Mouse (Mus musculus): ENCODE results near the gene Zdhhc24. TPM values are rescaled to one million over a fixed set of nuclear protein-coding genes. Genes with fewer than 3 reads are reported as not detected.

Zdhhc24 gene
- total and polyA plus RNA-seq, 2 experiments from 2014 or later, result 5.9 to 8.7 TPM

GRCm38 (mm10) chr19:4927904-4928531 is 49.5 kb downstream of the Zdhhc24 start, which contains the start of gene Dpp3:
Dpp3 (minus strand) TSS chr19:4928287.
- DNase-seq (ENCODE audit: low spot score) (peak; percentile 97), ATAC-seq (ENCODE audit: insufficient read depth, low read depth) (peak; percentile 99)
- peaks cover 13% of the 10 kb centered on the region for H3K4me1 ChIP-seq (ENCODE audit: control insufficient read depth, insufficient read depth)
- H3K27me3 ChIP-seq (ENCODE audit: control insufficient read depth, insufficient read depth, low read length), result no peaks in the 10 kb centered on the region
- TF ChIP-seq EP300 (IDR thresholded peaks at IDR 0.05; ENCODE audit: low read depth), result no peak
- no peak for TF ChIP-seq CTCF (IDR thresholded peaks at IDR 0.05; ENCODE audit: low read depth)
- peaks cover 23% of the 10 kb centered on the region for H3K36me3 ChIP-seq (replicated peaks; ENCODE audit: control insufficient read depth, insufficient read depth, low read length)
- peak within 1 kb of the TSS; percentile 44 for H3K27ac ChIP-seq (ENCODE audit: low read depth)
- peak within 1 kb of the TSS; percentile 68 for H3K4me2 ChIP-seq (ENCODE audit: low read depth, low read length)
- peak within 1 kb of the TSS; percentile 53 for H3K9ac ChIP-seq (replicated peaks; ENCODE audit: low read depth, low read length)
- H3K4me3 ChIP-seq (ENCODE audit: low read depth, low read length), result peak within 1 kb of the TSS; percentile 75
- no peaks in the 10 kb centered on the region for H3K9me3 ChIP-seq (replicated peaks; ENCODE audit: control insufficient read depth, low read length)
- under 1% methylated on average over 32 of the region's 32 CpGs for WGBS

DNA sequence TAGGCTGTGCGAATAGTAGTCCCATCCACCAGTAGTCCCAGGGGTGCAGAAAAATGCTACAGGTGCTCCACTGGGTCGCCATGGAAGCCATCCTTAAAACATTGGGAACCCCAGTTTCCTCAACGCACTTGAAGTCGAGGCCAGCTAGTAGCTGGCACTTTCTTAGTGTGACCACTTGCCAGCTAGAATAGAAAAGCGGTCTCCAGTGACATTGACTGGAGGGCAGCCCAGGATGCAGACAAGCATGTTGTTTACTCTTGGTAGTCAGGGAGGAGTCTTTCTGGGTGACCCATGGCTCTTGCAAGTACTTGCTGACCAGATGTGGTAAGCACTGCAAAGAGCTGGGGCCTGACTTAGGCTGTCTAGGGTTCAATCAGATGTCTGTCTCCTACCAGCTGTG is 50.3 kb downstream of the Zdhhc24 start:
- WGBS, result 57% methylated on average over 5 of the region's 5 CpGs
- ATAC-seq (ENCODE audit: insufficient read depth, low read depth) (no peak), DNase-seq (ENCODE audit: low spot score) (no peak)
- Histone ChIP-seq H3K4me2 (ENCODE audit: low read depth, low read length) (peak overlapping the region; percentile 68; the same call in 1 of the 2 replicates), H3K9ac (replicated peaks; ENCODE audit: low read depth, low read length) (peak overlapping the region; percentile 53; the same call in 1 of the 2 replicates), H3K4me3 (ENCODE audit: low read depth, low read length) (peak overlapping the region; percentile 75), H3K27ac (ENCODE audit: low read depth) (no peak overlapping the region), H3K36me3 (replicated peaks; ENCODE audit: control insufficient read depth, insufficient read depth, low read length) (peaks cover 16% of the 10 kb centered on the region; the same call in 1 of the 2 replicates), H3K27me3 (ENCODE audit: control insufficient read depth, insufficient read depth, low read length) (no peaks in the 10 kb centered on the region), H3K9me3 (replicated peaks; ENCODE audit: control insufficient read depth, low read length) (no peaks in the 10 kb centered on the region), H3K4me1 (ENCODE audit: control insufficient read depth, insufficient read depth) (peaks cover 13% of the 10 kb centered on the region)
- TF ChIP-seq CTCF (IDR thresholded peaks at IDR 0.05; ENCODE audit: low read depth) (no peak), EP300 (IDR thresholded peaks at IDR 0.05; ENCODE audit: low read depth) (no peak)

Other genes starting within 250 kb of the Zdhhc24 start
- 0.43 TPM in 1 of 2 replicates, not detected in the other for gene Gm960, start 180.0 kb upstream of the Zdhhc24 start, total RNA-seq (2014; rRNA removed; ENCODE audit: low replicate concordance)
- gene Gm960, start 180.0 kb upstream of the Zdhhc24 start, polyA plus RNA-seq (2015; fragmentation: Nextera tagmentation; extraction: Ambion mirVana), result 0.54 and 1.6 TPM in 2 replicates
- gene Sptbn2, start 167.5 kb upstream of the Zdhhc24 start, total RNA-seq (2014; rRNA removed; ENCODE audit: low replicate concordance), result 0.04 TPM in 2 replicates
- 0.05 and 0.12 TPM in 2 replicates for gene Sptbn2, start 167.5 kb upstream of the Zdhhc24 start, polyA plus RNA-seq (2015; fragmentation: Nextera tagmentation; extraction: Ambion mirVana)
- gene Rbm4b, start 122.2 kb upstream of the Zdhhc24 start, total RNA-seq (2014; rRNA removed; ENCODE audit: low replicate concordance), result 9.3 and 30.2 TPM in 2 replicates
- gene Rbm4b, start 122.2 kb upstream of the Zdhhc24 start, polyA plus RNA-seq (2015; fragmentation: Nextera tagmentation; extraction: Ambion mirVana), result 20.3 and 22.5 TPM in 2 replicates
- gene Rbm4, start 84.8 kb upstream of the Zdhhc24 start, total RNA-seq (2014; rRNA removed; ENCODE audit: low replicate concordance), result 63.4 and 75.1 TPM in 2 replicates
- 40.8 and 43.9 TPM in 2 replicates for gene Rbm4, start 84.8 kb upstream of the Zdhhc24 start, polyA plus RNA-seq (2015; fragmentation: Nextera tagmentation; extraction: Ambion mirVana)
- 3.7 and 12.4 TPM in 2 replicates for gene Gm21992, start 67.1 kb upstream of the Zdhhc24 start, total RNA-seq (2014; rRNA removed; ENCODE audit: low replicate concordance)
- 17.6 and 21.6 TPM in 2 replicates for gene Gm21992, start 67.1 kb upstream of the Zdhhc24 start, polyA plus RNA-seq (2015; fragmentation: Nextera tagmentation; extraction: Ambion mirVana)
- gene Rbm14, start 67.0 kb upstream of the Zdhhc24 start, total RNA-seq (2014; rRNA removed; ENCODE audit: low replicate concordance), result 25.3 and 28.1 TPM in 2 replicates
- gene Rbm14, start 67.0 kb upstream of the Zdhhc24 start, polyA plus RNA-seq (2015; fragmentation: Nextera tagmentation; extraction: Ambion mirVana), result 21.2 and 24.9 TPM in 2 replicates
- 23.2 and 58.6 TPM in 2 replicates for gene Ccs, start 39.3 kb upstream of the Zdhhc24 start, total RNA-seq (2014; rRNA removed; ENCODE audit: low replicate concordance)
- gene Ccs, start 39.3 kb upstream of the Zdhhc24 start, polyA plus RNA-seq (2015; fragmentation: Nextera tagmentation; extraction: Ambion mirVana), result 41.8 and 42.1 TPM in 2 replicates
- not detected in 2 replicates for gene Ccdc87, start 39.3 kb upstream of the Zdhhc24 start, total RNA-seq (2014; rRNA removed; ENCODE audit: low replicate concordance)
- 0.08 and 0.10 TPM in 2 replicates for gene Ccdc87, start 39.3 kb upstream of the Zdhhc24 start, polyA plus RNA-seq (2015; fragmentation: Nextera tagmentation; extraction: Ambion mirVana)
- 49.5 and 56.8 TPM in 2 replicates for gene Ctsf, start 23.5 kb upstream of the Zdhhc24 start, total RNA-seq (2014; rRNA removed; ENCODE audit: low replicate concordance)
- gene Ctsf, start 23.5 kb upstream of the Zdhhc24 start, polyA plus RNA-seq (2015; fragmentation: Nextera tagmentation; extraction: Ambion mirVana), result 39.7 and 43.6 TPM in 2 replicates
- 0.95 and 1.2 TPM in 2 replicates for gene Actn3, start 759 bp upstream of the Zdhhc24 start, total RNA-seq (2014; rRNA removed; ENCODE audit: low replicate concordance)
- gene Actn3, start 759 bp upstream of the Zdhhc24 start, polyA plus RNA-seq (2015; fragmentation: Nextera tagmentation; extraction: Ambion mirVana), result 0.72 and 0.78 TPM in 2 replicates
- 5.4 and 5.8 TPM in 2 replicates for gene Bbs1, start 28.0 kb downstream of the Zdhhc24 start, total RNA-seq (2014; rRNA removed; ENCODE audit: low replicate concordance)
- 1.1 and 1.4 TPM in 2 replicates for gene Bbs1, start 28.0 kb downstream of the Zdhhc24 start, polyA plus RNA-seq (2015; fragmentation: Nextera tagmentation; extraction: Ambion mirVana)
- 60.1 and 116 TPM in 2 replicates for gene Dpp3, start 49.6 kb downstream of the Zdhhc24 start, total RNA-seq (2014; rRNA removed; ENCODE audit: low replicate concordance)
- gene Dpp3, start 49.6 kb downstream of the Zdhhc24 start, polyA plus RNA-seq (2015; fragmentation: Nextera tagmentation; extraction: Ambion mirVana), result 40.8 and 44.3 TPM in 2 replicates
- gene Peli3, start 64.5 kb downstream of the Zdhhc24 start, total RNA-seq (2014; rRNA removed; ENCODE audit: low replicate concordance), result 0.76 TPM in 1 of 2 replicates, not detected in the other
- gene Peli3, start 64.5 kb downstream of the Zdhhc24 start, polyA plus RNA-seq (2015; fragmentation: Nextera tagmentation; extraction: Ambion mirVana), result 0.27 and 0.31 TPM in 2 replicates
- 35.0 and 61.4 TPM in 2 replicates for gene Mrpl11, start 83.5 kb downstream of the Zdhhc24 start, total RNA-seq (2014; rRNA removed; ENCODE audit: low replicate concordance)
- gene Mrpl11, start 83.5 kb downstream of the Zdhhc24 start, polyA plus RNA-seq (2015; fragmentation: Nextera tagmentation; extraction: Ambion mirVana), result 128 and 131 TPM in 2 replicates
- 0.15 TPM in 1 of 2 replicates, not detected in the other for gene Npas4, start 111.6 kb downstream of the Zdhhc24 start, total RNA-seq (2014; rRNA removed; ENCODE audit: low replicate concordance)
- gene Npas4, start 111.6 kb downstream of the Zdhhc24 start, polyA plus RNA-seq (2015; fragmentation: Nextera tagmentation; extraction: Ambion mirVana), result 0.03 TPM in 1 of 2 replicates, not detected in the other
- gene Slc29a2, start 145.2 kb downstream of the Zdhhc24 start, total RNA-seq (2014; rRNA removed; ENCODE audit: low replicate concordance), result 13.8 and 17.3 TPM in 2 replicates
- 11.5 and 11.7 TPM in 2 replicates for gene Slc29a2, start 145.2 kb downstream of the Zdhhc24 start, polyA plus RNA-seq (2015; fragmentation: Nextera tagmentation; extraction: Ambion mirVana)
- 46.2 and 58.3 TPM in 2 replicates for gene B4gat1, start 160.2 kb downstream of the Zdhhc24 start, total RNA-seq (2014; rRNA removed; ENCODE audit: low replicate concordance)
- 47.4 and 48.2 TPM in 2 replicates for gene B4gat1, start 160.2 kb downstream of the Zdhhc24 start, polyA plus RNA-seq (2015; fragmentation: Nextera tagmentation; extraction: Ambion mirVana)
- gene AC124502.3, start 160.2 kb downstream of the Zdhhc24 start, total RNA-seq (2014; rRNA removed; ENCODE audit: low replicate concordance), result 1.7 TPM in 1 of 2 replicates, not detected in the other
- 0.97 and 1.4 TPM in 2 replicates for gene AC124502.3, start 160.2 kb downstream of the Zdhhc24 start, polyA plus RNA-seq (2015; fragmentation: Nextera tagmentation; extraction: Ambion mirVana)
- 1.9 and 13.6 TPM in 2 replicates for gene Brms1, start 162.7 kb downstream of the Zdhhc24 start, total RNA-seq (2014; rRNA removed; ENCODE audit: low replicate concordance)
- gene Brms1, start 162.7 kb downstream of the Zdhhc24 start, polyA plus RNA-seq (2015; fragmentation: Nextera tagmentation; extraction: Ambion mirVana), result 20.0 and 20.4 TPM in 2 replicates
- 3.1 and 3.2 TPM in 2 replicates for gene Rin1, start 171.8 kb downstream of the Zdhhc24 start, total RNA-seq (2014; rRNA removed; ENCODE audit: low replicate concordance)
- 0.97 and 1.3 TPM in 2 replicates for gene Rin1, start 171.8 kb downstream of the Zdhhc24 start, polyA plus RNA-seq (2015; fragmentation: Nextera tagmentation; extraction: Ambion mirVana)
- gene Cd248, start 189.4 kb downstream of the Zdhhc24 start, total RNA-seq (2014; rRNA removed; ENCODE audit: low replicate concordance), result 19.8 and 24.4 TPM in 2 replicates
- gene Cd248, start 189.4 kb downstream of the Zdhhc24 start, polyA plus RNA-seq (2015; fragmentation: Nextera tagmentation; extraction: Ambion mirVana), result 7.8 and 8.8 TPM in 2 replicates
- gene Tmem151a, start 206.9 kb downstream of the Zdhhc24 start, total RNA-seq (2014; rRNA removed; ENCODE audit: low replicate concordance), result 2.6 and 4.3 TPM in 2 replicates
- 3.0 and 3.3 TPM in 2 replicates for gene Tmem151a, start 206.9 kb downstream of the Zdhhc24 start, polyA plus RNA-seq (2015; fragmentation: Nextera tagmentation; extraction: Ambion mirVana)
- 160 and 168 TPM in 2 replicates for gene Yif1a, start 209.9 kb downstream of the Zdhhc24 start, total RNA-seq (2014; rRNA removed; ENCODE audit: low replicate concordance)
- gene Yif1a, start 209.9 kb downstream of the Zdhhc24 start, polyA plus RNA-seq (2015; fragmentation: Nextera tagmentation; extraction: Ambion mirVana), result 109 and 120 TPM in 2 replicates
- 5.6 TPM in 1 of 2 replicates, not detected in the other for gene Cnih2, start 219.9 kb downstream of the Zdhhc24 start, total RNA-seq (2014; rRNA removed; ENCODE audit: low replicate concordance)
- gene Cnih2, start 219.9 kb downstream of the Zdhhc24 start, polyA plus RNA-seq (2015; fragmentation: Nextera tagmentation; extraction: Ambion mirVana), result 1.1 and 1.2 TPM in 2 replicates
- gene Rab1b, start 228.4 kb downstream of the Zdhhc24 start, total RNA-seq (2014; rRNA removed; ENCODE audit: low replicate concordance), result 384 and 424 TPM in 2 replicates
- 230 and 231 TPM in 2 replicates for gene Rab1b, start 228.4 kb downstream of the Zdhhc24 start, polyA plus RNA-seq (2015; fragmentation: Nextera tagmentation; extraction: Ambion mirVana)
- 44.5 and 70.8 TPM in 2 replicates for gene Klc2, start 239.9 kb downstream of the Zdhhc24 start, total RNA-seq (2014; rRNA removed; ENCODE audit: low replicate concordance)
- gene Klc2, start 239.9 kb downstream of the Zdhhc24 start, polyA plus RNA-seq (2015; fragmentation: Nextera tagmentation; extraction: Ambion mirVana), result 17.5 and 19.0 TPM in 2 replicates